Mouse (Mus musculus) A20 (cell line): ENCODE data around the gene Gm21693.
"Not testable (repeated sequence)": the region's sequence is repeated elsewhere in the genome, so short reads cannot be mapped to it uniquely, and the experiment has no call there.

Source experiments
- DNase-seq: peaks from one replicate; pipeline ENCODE4 v3.0.0-alpha.2; 2011; ENCODE audit warnings: low read depth, low spot score

The Gm21693 gene

DNA sequence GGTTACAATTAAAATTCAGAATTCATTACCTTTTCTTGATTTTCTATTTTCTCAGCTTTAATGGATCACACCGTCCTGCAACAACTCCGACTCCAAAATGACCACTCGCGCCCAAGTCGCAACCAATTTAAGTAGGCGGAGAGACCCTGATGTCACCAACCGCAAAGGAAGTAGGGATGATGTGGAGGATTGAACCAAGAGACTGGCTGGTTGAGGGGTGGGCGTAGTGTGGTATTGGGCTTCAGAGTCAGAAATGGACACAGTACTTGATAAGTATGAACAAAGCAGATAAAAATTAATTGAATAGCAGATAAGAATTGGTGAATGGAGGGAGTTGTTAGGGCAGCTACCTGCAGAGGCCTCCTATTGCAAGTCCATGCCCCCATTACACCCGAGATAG is at the start of gene Gm21693:
Gene Gm21693, minus strand, starts transcription at position 101 of the 400 bp plus-strand sequence.
- not testable (repeated sequence) for DNase-seq

DNA sequence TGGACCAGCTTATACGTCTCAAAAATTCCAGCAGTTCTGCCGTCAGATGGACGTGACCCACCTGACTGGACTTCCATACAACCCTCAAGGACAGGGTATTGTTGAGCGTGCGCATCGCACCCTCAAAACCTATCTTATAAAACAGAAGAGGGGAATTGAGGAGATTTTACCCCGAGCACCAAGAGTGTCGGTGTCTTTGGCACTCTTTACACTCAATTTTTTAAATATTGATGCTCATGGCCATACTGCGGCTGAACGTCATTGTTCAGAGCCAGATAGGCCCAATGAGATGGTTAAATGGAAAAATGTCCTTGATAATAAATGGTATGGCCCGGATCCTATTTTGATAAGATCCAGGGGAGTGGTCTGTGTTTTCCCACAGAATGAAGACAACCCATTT is 4.5 kb downstream of the Gm21693 start:
- DNase-seq: not testable (repeated sequence)

DNA sequence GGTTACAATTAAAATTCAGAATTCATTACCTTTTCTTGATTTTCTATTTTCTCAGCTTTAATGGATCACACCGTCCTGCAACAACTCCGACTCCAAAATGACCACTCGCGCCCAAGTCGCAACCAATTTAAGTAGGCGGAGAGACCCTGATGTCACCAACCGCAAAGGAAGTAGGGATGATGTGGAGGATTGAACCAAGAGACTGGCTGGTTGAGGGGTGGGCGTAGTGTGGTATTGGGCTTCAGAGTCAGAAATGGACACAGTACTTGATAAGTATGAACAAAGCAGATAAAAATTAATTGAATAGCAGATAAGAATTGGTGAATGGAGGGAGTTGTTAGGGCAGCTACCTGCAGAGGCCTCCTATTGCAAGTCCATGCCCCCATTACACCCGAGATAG is 38.8 kb downstream of the Gm21693 start, which contains the start of gene Gm21677:
Gene Gm21677, minus strand, starts transcription at position 101 of the 400 bp plus-strand sequence.
- not testable (repeated sequence) for DNase-seq
